Mouse (Mus musculus) lung, embryonic 14.5 days (tissue): ENCODE results near the gene Map3k13. TPM values are rescaled to one million over a fixed set of nuclear protein-coding genes. Genes with fewer than 3 reads are reported as not detected.

Experiments
- ATAC-seq: fragments of 200-750 bp; cut with Nextera tagmentation; 2 replicates; pipeline ENCODE4 v1.8.0; 2017; ENCODE audit warnings: mild to moderate bottlenecking, moderate TSS enrichment, moderate library complexity; ENCODE audit not compliant: insufficient read depth
- DNase-seq: peaks from one replicate; pipeline ENCODE4 v3.0.0-alpha.2; 2015
- H3K27ac ChIP-seq: fragments of 300-500 bp; sonication (generic); 2 replicates; pipeline ENCODE4 v1.5.1; 2014; ENCODE audit warnings: low read depth, mild to moderate bottlenecking, moderate library complexity
- H3K27me3 ChIP-seq: fragments of 300-500 bp; sonication (generic); 2 replicates; pipeline ENCODE4 v1.6.1; 2014; ENCODE audit warnings: low read length, control low read depth; ENCODE audit not compliant: insufficient read depth
- H3K36me3 ChIP-seq: fragments of 300-500 bp; sonication (generic); 2 replicates; pipeline ENCODE4 v1.6.1; 2014; ENCODE audit warnings: control low read depth; ENCODE audit not compliant: insufficient read depth
- H3K4me1 ChIP-seq: fragments of 300-500 bp; sonication (generic); 2 replicates; pipeline ENCODE4 v1.6.1; 2014; ENCODE audit warnings: antibody characterized with exemption, control low read depth; ENCODE audit not compliant: insufficient read depth
- H3K4me2 ChIP-seq: fragments of 300-500 bp; sonication (generic); 2 replicates; pipeline ENCODE4 v1.6.1; 2014; ENCODE audit warnings: mild to moderate bottlenecking
- H3K4me3 ChIP-seq: fragments of 300-500 bp; sonication (generic); 2 replicates; pipeline ENCODE4 v1.5.1; 2014; ENCODE audit warnings: low read depth, low read length
- H3K9ac ChIP-seq: fragments of 300-500 bp; sonication (generic); 2 replicates; pipeline ENCODE4 v1.6.1; 2014
- H3K9me3 ChIP-seq: fragments of 300-500 bp; sonication (generic); 2 replicates; pipeline ENCODE4 v1.6.1; 2016; ENCODE audit warnings: low read depth, low read length, control low read depth
- CTCF ChIP-seq: IDR thresholded peaks from 2 replicates; pipeline ENCODE4 v1.5.1; 2016; ENCODE audit warnings: antibody characterized with exemption, low read depth
- WGBS: fragments of 180-500 bp; shearing (Covaris S2); extraction: QIAGEN DNeasy Blood & Tissue Kit; methylation state at CpG from one replicate; pipeline ENCODE4 v1.1.7; 2014; 5-methylcytosine and 5-hydroxymethylcytosine counted together
- polyA plus RNA-seq: library from polyadenylated mRNA; unstranded; fragments of >200 nt; fragmentation: Nextera tagmentation; extraction: Ambion mirVana; gene quantifications from 2 replicates; pipeline ENCODE4 v1.2.1, GENCODE M21; 2014

Gene Map3k13
- polyA plus RNA-seq, 1 experiment from 2014 or later, result 0.95 TPM

DNA sequence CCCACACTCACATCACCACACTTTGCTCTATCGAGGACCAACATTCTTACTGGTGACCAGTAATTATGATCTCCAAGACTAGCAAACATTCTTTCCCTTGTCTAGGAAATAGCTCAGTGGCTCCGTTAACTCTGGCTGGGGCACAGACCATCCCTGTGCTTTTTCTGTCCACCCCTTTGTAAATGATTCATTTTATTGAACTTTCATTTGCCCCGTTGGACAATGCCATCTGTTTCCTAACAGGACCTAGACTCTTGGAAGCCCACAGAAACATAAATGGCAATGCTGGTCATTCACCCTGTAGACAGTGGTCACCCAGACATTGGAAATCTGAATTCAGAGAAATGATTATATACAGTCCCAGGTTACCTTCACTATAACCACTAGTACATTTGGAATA lies 84.7 kb downstream of the Map3k13 start:
- H3K27me3 ChIP-seq, result no peaks in the 10 kb centered on the region
- no peak overlapping the region for H3K27ac ChIP-seq
- no peak for DNase-seq
- ATAC-seq, result no peak
- no peaks in the 10 kb centered on the region for H3K36me3 ChIP-seq
- H3K4me2 ChIP-seq, result no peak overlapping the region
- no peak overlapping the region for H3K9ac ChIP-seq
- no peak for TF ChIP-seq CTCF
- WGBS, result 77% methylated on average over 3 of the region's 3 CpGs
- H3K4me1 ChIP-seq, result no peaks in the 10 kb centered on the region
- H3K9me3 ChIP-seq, result no peaks in the 10 kb centered on the region
- H3K4me3 ChIP-seq, result no peak overlapping the region

DNA sequence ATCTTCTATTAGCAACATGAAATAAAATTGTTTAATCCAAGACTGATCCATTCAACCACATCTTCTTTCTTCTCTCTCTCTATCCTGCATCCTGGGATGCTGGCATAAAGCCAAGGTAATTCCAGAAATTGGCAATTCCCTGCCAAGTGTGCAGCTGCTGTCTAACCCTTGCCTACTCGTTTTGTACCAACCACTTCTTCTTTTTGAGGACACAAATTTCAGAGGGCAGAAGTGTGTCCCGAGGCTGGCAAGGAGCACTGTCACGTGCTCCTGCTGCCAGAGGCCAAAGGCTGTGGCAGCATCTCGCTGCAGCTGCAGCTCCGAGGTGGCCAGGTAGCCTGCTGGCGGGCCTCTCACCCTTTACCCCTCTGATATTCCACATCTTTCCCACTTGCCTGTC lies 87.0 kb downstream of the Map3k13 start:
- no peaks in the 10 kb centered on the region for H3K4me1 ChIP-seq
- ATAC-seq (no peak), DNase-seq (peak; percentile 36)
- H3K36me3 ChIP-seq, result no peaks in the 10 kb centered on the region
- no peak overlapping the region for H3K4me2 ChIP-seq
- H3K27ac ChIP-seq, result no peak overlapping the region
- no peak overlapping the region for H3K9ac ChIP-seq
- TF ChIP-seq CTCF, result no peak
- no peak overlapping the region for H3K4me3 ChIP-seq
- 36% methylated on average over 6 of the region's 6 CpGs for WGBS
- H3K27me3 ChIP-seq, result no peaks in the 10 kb centered on the region
- H3K9me3 ChIP-seq, result no peaks in the 10 kb centered on the region

DNA sequence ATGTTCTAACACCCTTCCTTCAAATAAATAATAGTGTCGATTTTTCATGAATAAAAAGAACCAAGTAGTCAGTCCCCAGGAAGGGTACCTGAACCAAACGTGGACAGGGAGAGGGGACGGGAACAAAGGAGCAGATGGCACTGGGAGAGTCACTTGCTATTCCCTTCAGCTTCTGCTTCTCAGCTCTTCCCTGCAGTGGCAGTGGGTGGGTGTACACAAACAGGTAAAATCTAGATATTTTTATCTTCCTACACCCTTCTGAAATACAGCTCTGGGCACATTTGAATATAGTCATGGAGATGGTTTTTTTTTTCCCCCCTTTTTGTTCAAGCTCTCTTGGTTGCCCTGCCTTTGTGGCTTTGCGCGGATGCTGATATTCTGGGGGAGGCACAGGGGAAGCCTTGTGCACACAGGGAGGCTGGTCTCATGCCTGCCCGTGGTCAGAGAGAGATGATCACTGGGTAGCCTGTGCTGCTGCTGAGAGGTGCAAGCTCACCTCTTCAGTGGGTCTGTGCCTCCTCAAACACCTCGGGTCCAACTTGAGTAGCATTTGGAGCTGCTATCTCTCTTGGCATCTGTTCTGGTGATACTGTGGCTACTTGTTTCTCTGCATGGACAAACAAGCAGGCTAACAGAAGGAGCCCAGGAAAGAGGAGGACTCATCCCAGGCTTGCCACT lies 87.6 kb downstream of the Map3k13 start:
- Histone ChIP-seq H3K4me1 (no peaks in the 10 kb centered on the region), H3K36me3 (no peaks in the 10 kb centered on the region), H3K9ac (no peak overlapping the region), H3K27ac (no peak overlapping the region), H3K4me3 (no peak overlapping the region), H3K4me2 (no peak overlapping the region), H3K27me3 (no peaks in the 10 kb centered on the region), H3K9me3 (no peaks in the 10 kb centered on the region)
- no peak for TF ChIP-seq CTCF
- ATAC-seq (no peak), DNase-seq (no peak)
- WGBS, result 66% methylated on average over 7 of the region's 7 CpGs

DNA sequence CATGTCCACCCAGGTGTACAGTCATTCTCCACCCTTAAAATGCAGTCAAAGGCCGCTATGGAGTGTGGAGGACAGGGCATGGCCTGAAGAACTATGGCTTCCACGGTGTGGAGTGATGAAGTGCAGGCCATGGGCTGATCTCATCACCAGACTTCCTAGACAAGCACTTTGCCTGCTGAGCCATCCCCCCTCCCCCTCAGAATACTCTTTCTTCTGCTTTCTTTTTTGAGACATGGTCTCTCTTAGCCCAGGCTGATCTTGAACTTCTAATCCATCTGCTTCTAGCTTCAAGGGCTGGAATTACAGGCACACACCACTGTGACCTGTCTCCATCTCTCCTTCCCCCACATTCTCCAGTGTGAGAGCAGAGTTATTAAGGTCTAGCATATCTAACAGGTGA lies 93.5 kb downstream of the Map3k13 start:
- Histone ChIP-seq H3K4me2 (no peak overlapping the region), H3K27me3 (no peaks in the 10 kb centered on the region), H3K9ac (no peak overlapping the region), H3K4me3 (no peak overlapping the region), H3K9me3 (no peaks in the 10 kb centered on the region), H3K4me1 (no peaks in the 10 kb centered on the region), H3K36me3 (no peaks in the 10 kb centered on the region), H3K27ac (no peak overlapping the region)
- 83% methylated on average over 2 of the region's 2 CpGs for WGBS
- no peak for TF ChIP-seq CTCF
- DNase-seq (no peak), ATAC-seq (no peak)

GRCm38 (mm10) chr16:21893890-21894289 lies 99.7 kb downstream of the Map3k13 start:
- no peak overlapping the region for H3K4me2 ChIP-seq
- H3K36me3 ChIP-seq, result no peaks in the 10 kb centered on the region
- WGBS, result 91% methylated on average over 6 of the region's 6 CpGs
- H3K4me3 ChIP-seq, result no peak overlapping the region
- no peak for ATAC-seq
- no peak overlapping the region for H3K27ac ChIP-seq
- H3K4me1 ChIP-seq, result no peaks in the 10 kb centered on the region
- TF ChIP-seq CTCF, result no peak
- no peaks in the 10 kb centered on the region for H3K9me3 ChIP-seq
- DNase-seq, result no peak
- H3K27me3 ChIP-seq, result no peaks in the 10 kb centered on the region
- H3K9ac ChIP-seq, result no peak overlapping the region

DNA sequence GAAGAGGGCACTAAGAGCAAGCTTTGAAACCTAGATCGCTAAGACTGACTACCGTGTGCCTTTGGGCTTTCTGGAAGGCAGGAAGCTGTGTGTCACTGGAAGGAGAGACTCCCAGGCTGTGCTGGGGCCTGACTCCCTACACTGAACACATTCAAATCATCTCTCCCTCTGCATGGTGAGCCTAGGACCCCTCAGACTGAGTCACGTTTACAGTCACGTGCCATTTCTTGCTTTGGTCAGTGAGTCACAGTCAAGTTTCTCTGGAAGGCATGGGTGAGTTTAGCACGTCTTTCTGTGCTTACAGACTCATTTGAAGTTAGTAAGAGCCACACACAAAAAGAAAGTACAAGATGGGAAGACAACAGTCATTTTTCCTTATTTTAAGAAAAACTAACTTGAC lies 107.1 kb downstream of the Map3k13 start:
- H3K4me3 ChIP-seq, result no peak overlapping the region
- 68% methylated on average over 5 of the region's 5 CpGs for WGBS
- H3K4me1 ChIP-seq, result no peaks in the 10 kb centered on the region
- TF ChIP-seq CTCF, result no peak
- no peaks in the 10 kb centered on the region for H3K9me3 ChIP-seq
- H3K27ac ChIP-seq, result no peak overlapping the region
- DNase-seq (no peak), ATAC-seq (no peak)
- no peak overlapping the region for H3K9ac ChIP-seq
- no peaks in the 10 kb centered on the region for H3K36me3 ChIP-seq
- H3K27me3 ChIP-seq, result no peaks in the 10 kb centered on the region
- no peak overlapping the region for H3K4me2 ChIP-seq

- H3K9me3 ChIP-seq, result no peaks in the 10 kb centered on the region
- TF ChIP-seq CTCF, result no peak
- DNase-seq (no peak), ATAC-seq (no peak)
- H3K4me1 ChIP-seq, result no peaks in the 10 kb centered on the region
- no peak overlapping the region for H3K4me3 ChIP-seq
- no peak overlapping the region for H3K4me2 ChIP-seq
- no peak overlapping the region for H3K27ac ChIP-seq
- H3K9ac ChIP-seq, result no peak overlapping the region
- no peaks in the 10 kb centered on the region for H3K27me3 ChIP-seq
- no peaks in the 10 kb centered on the region for H3K36me3 ChIP-seq
- 84% methylated on average over 10 of the region's 10 CpGs for WGBS
These were observed 110.5 kb downstream of the Map3k13 start for GRCm38 (mm10) chr16:21904636-21905035.
